Mouse (Mus musculus) layer of hippocampus, adult 18-20 months (tissue): ENCODE results near the gene Dntt. TPM values are rescaled to one million over a fixed set of nuclear protein-coding genes. Genes with fewer than 3 reads are reported as not detected.

ENCODE experiments used
- DNase-seq, 2 experiments: peaks; one replicate each; pipeline ENCODE4 v3.0.0; 2022; ENCODE audit warnings: low spot score in 2 of 2
- total RNA-seq, 2 experiments: library from RNA; stranded (reverse); gene quantifications; 2 replicates each; pipeline ENCODE4 v1.2.3; 2021

The Dntt gene
- total RNA-seq, 2 experiments from 2014 or later = not detected

GRCm38 (mm10) chr19:41008674-41009395 is 20.2 kb upstream of the Dntt start:
- no peak for DNase-seq

DNA sequence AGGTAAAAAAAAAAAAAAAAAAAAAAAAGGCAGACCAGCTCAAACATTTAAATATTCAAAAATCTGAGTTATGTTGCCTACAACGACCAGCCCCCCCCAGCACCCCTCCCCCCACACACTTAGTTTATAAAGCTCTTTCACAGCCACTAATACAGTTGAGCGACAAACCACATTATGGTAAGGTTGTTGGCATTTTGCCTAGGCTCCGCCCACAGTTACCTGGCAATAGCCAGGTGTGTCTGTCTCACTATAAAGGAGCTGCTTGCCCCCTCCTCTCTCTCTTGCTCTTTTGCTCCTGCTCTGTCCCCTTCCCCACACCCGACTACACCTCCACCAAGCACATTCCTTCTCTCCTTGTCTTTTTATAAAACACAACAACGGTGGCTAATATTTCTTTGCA is 17.4 kb upstream of the Dntt start:
- DNase-seq = no peak

- no peak for DNase-seq
These were observed 15.5 kb upstream of the Dntt start for GRCm38 (mm10) chr19:41013591-41013990.

GRCm38 (mm10) chr19:41014003-41014402 is 15.1 kb upstream of the Dntt start:
- peak in 1 of 2 experiments; percentile 50 for DNase-seq

DNA sequence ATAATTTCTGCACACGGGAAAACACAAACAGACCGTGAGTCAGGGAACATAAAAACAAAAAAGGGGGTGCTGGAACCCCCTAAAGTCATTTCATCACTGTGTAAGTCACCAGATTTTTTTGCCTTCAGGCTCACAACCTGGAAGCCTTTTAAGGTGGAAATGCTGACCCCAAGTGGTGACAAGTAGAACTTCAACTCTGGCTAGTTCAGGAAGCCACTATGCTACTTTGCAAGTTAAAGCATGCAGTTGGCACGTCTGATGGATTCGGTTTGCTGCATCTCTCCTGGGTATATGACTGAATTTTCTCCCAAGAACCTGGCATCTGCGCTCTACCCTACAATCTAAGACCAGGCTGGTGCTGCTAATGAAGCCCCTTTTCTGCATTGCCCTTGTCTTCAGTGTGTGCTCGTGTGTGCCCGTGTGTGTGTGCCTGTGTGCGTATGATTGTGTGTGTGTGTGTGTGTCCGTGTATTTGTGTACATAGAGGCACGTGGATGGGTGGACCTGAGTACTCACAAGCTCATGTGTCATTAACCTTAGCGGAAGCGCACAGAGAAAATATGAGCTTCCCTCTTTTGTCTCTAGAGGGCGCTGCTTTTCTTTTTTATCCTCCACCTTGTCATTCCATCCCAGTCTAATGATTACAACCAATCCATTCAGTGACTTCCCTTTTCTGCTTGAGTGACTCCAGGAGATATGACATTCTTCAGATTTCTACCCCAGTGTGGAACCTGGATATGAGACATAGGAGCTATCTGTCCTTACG is 12.9 kb upstream of the Dntt start:
- DNase-seq = peak in 1 of 2 experiments; percentile 82

GRCm38 (mm10) chr19:41019164-41019675 is 9.9 kb upstream of the Dntt start:
- no peak for DNase-seq

DNA sequence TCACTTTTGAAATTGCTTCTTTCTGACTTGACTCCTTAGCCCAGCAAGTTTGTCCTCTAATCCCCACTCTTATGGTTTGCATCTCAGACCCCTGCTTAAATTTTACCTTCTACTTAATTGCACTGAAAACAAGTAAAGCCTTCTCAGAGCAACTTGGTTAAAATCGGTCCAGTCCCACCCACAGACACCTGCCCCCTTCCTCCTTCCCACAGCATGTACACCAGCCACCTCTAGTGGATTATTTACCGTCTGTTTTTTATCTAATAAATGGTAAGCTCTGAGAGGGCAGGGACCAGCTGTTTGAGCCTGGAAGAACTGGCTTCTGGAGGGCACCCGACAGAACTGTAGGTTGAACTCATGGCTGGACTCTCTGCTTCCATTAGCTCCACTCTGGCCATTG is 8.5 kb upstream of the Dntt start:
- DNase-seq = no peak

DNA sequence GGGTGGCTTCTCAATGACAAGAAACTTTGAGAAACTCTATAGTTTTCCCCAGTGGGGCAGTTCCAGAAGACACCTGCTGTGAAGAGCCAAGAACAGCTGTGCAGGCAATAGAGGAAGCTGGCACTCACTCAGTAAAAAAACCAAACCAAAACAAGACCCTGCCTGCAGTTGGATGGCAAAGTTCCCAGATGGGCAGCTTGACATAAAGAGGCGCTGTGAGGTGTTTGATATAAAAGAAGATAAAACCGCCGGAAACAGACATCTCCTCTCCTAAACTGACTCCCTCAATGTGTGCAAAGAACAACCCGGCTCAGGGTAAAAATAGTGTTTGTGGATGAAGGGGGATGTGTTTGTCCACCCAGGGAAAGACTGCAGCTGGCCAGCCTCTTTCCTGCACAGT is 6.8 kb upstream of the Dntt start:
- DNase-seq = no peak

DNA sequence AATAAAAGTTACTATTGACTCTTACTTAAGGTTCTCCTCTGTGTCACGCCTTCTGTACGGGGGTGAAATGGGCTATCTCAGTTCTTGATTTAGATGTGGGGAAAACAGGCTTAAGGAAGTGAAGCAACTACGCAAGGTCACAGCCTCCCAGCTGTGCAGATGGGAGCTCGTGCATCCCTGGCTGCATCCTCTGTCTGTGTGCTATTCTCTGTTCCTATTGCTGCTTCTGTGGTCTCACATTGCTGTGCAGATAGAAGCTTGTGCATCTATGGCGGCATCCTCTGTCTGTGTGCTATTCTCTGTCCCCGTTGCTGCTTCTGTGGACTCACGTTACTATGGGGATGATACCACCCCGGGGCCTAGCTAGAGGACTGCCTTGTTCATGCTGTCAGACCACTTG is 2.5 kb upstream of the Dntt start:
- DNase-seq = no peak

GRCm38 (mm10) chr19:41027024-41027423 is 2.1 kb upstream of the Dntt start:
- no peak for DNase-seq

DNA sequence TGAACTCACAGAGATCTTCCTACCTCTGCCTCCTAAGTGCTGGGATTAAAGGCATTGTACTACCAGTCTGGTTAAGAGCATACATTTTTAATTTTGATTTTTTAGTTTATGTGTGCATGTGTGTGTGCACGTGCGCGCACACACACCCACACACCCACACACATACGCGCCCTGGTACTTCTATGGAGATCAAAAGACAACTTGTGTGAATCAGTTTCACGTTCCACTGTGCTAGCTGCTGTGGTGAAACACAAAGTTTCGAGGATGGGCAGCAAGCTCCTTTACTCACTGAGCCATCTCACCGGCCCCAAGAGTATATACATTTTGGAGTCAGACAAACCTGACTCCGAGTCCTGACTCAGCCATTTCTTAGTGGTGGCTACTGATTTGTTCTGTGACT is 1.5 kb upstream of the Dntt start:
- DNase-seq = no peak

- DNase-seq = no peak
These were observed 1.1 kb downstream of the Dntt start for GRCm38 (mm10) chr19:41030161-41030560.

DNA sequence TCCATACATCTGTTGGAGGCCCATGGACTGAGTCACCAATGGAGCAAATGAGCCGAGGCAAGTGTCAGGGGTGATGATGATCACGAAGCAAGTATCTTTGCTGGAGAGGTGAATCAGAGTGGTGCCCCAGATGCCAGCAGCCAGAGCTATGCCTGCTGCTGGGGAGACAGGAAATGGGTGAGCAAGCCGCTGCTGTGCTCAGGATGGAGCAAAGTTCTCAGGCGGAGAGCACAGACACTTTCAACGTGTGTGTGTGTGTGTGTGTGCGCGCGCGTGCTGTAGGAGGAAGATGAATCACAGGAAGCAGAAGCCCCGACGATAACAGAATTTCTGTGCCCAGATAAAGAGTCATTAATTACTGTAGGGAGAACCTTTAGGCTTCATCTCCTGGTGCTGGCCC is 1.9 kb downstream of the Dntt start:
- no peak for DNase-seq

DNA sequence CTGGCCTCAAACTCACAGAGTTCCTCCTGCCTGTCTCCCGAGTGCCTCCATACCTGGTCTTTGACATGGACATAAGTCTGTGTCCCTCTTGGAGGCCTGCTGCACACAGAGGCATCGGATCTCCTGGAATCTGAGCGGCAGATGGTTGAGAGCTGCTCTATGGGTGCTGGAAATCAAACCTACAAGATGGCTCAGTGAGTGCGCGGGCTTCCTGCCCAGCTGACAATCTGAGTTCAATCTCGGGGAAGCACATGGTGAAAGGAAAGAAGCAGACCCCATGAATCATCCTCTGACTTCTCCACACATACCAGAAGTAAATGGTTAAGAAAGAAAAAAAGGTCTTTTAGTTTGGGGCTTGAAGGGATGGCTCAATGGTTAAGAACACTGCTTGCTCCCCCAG is 2.8 kb downstream of the Dntt start:
- DNase-seq = peak in 1 of 2 experiments; percentile 30

DNA sequence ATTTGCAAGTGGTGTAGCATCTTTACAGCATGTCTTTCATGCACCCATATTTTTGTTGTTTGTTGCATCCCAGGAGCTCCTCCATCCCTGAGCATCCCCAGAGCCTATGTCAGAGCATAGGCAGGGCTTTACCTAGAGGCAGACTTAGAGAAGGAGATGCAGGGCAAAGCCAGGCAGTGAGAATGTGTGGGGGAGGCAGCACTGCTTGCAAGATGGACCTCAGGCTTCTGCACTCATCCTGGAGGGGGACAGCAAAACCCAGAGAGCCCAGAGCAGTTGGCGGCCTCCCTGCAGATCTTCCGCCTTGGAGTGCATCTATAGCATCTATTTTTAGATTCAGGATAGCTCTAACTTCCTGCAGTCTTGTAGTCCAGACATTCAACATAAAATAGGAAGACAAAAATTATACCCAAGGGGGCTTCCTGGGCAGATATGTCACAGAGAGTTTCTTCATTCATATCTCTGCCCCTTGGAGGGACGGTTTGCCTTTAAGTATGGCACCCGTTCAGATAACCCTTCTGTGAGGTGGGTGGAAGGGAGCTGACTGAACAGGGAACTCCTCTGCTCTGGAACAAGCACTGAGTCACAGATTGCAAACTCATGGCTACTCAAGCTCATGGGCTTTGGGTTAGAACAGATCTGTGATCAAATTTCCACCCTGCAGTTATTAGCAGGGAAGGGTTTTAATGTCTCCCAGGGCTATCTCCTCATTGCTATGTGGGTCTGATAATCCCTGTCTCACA is 6.9 kb downstream of the Dntt start:
- peak in 1 of 2 experiments; percentile 46 for DNase-seq

GRCm38 (mm10) chr19:41039110-41039509 is 10.0 kb downstream of the Dntt start:
- no peak for DNase-seq

GRCm38 (mm10) chr19:41045091-41045770 is 16.2 kb downstream of the Dntt start:
- DNase-seq = no peak

- DNase-seq = peak in 1 of 2 experiments; percentile 44
These were observed 18.5 kb downstream of the Dntt start for GRCm38 (mm10) chr19:41047437-41048186.

DNA sequence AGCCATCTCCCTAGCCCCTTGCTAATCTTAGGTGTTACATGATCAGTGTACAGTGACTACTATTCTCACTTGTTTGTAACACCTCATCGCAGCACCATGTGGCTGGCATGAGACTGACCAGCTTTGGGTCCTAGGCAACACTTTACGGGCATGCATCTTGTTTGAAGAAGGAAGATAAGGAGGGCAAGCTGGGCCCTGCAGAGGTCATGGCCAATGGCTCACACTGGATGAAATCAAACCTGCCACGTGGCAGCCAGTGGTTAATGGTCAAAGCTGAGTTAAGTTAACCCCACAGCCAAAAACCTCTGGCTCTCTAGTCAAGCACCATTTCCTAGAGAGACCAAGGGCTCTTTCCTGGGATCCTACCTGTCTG is 19.1 kb downstream of the Dntt start:
- DNase-seq = no peak

GRCm38 (mm10) chr19:41051714-41052113 is 22.6 kb downstream of the Dntt start:
- DNase-seq = no peak

- DNase-seq = no peak
These were observed 23.2 kb downstream of the Dntt start for GRCm38 (mm10) chr19:41052247-41052646.
